Mouse (Mus musculus): Measurements from ENCODE around the gene Rnf224. TPM values are rescaled to one million over a fixed set of nuclear protein-coding genes. Genes with fewer than 3 reads are reported as not detected.

Rnf224 gene
- polyA plus RNA-seq, 1 experiment = not detected

- Histone ChIP-seq H3K36me3 (ENCODE audit: control insufficient read depth, insufficient read depth, low read length) (peaks cover 15% of the 10 kb centered on the region), H3K27ac (ENCODE audit: insufficient read depth, low read length) (peak within 1 kb of the TSS; percentile 82), H3K27me3 (ENCODE audit: control insufficient read depth, insufficient read depth, low read length) (no peaks in the 10 kb centered on the region), H3K4me1 (ENCODE audit: control insufficient read depth, insufficient read depth, insufficient read length) (peaks cover 3% of the 10 kb centered on the region; the same call in 1 of the 2 replicates), H3K4me3 (ENCODE audit: extremely low read depth, insufficient read depth, insufficient read length) (peak within 1 kb of the TSS; percentile 78)
- DNase-seq (ENCODE audit: low read depth in 1 of 2, low spot score in 2 of 2) = peak; percentile 89 to 94
- TF ChIP-seq POLR2A (IDR thresholded peaks at IDR 0.05; ENCODE audit: low read depth, low read length) (peak; percentile 65), CTCF (IDR thresholded peaks at IDR 0.05; ENCODE audit: extremely low read depth, insufficient read depth, insufficient read length, insufficient replicate concordance) (no peak)
- WGBS = under 1% methylated on average over 55 of the region's 55 CpGs
These were observed 35.4 kb upstream of the Rnf224 start, which contains the start of the genes Ssna1 and Anapc2 for GRCm38 (mm10) chr2:25271827-25272511. Gene Ssna1 (minus strand): TSS chr2:25272438. Gene Anapc2 (plus strand): TSS chr2:25272478.

DNA sequence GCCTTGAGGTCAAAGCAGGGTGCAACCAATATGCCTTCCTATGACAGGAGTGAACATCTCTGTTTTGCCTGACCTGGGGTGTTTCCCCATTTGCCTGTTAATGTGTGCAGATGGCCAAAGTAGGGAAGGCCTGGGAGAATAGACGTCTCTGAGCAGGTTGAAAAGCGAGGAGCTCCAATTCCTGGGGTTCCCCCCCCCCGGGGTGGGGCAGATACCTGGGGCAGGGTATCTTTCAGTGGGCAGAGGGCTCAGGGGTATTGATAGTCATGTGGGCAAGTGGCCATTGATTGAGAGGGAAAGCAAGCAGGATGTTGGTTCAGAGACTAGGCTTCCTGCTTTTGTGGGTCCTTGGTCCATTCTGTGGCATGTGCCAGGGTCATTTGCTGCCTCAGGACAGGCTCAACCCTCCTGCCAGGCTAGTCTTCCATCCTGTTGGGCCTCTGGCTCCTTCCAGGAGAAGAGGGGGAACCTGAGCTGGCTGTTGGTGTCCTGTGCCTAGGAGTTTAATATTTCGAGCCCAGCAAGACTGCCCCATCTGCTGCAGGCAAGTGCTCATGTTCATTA is 31.2 kb upstream of the Rnf224 start:
- no peak for DNase-seq (ENCODE audit: low read depth in 1 of 2, low spot score in 2 of 2)
- Histone ChIP-seq H3K27me3 (ENCODE audit: control insufficient read depth, insufficient read depth, low read length) (no peaks in the 10 kb centered on the region), H3K36me3 (ENCODE audit: control insufficient read depth, insufficient read depth, low read length) (peaks cover 5% of the 10 kb centered on the region), H3K4me1 (ENCODE audit: control insufficient read depth, insufficient read depth, insufficient read length) (peaks cover 21% of the 10 kb centered on the region), H3K4me3 (ENCODE audit: extremely low read depth, insufficient read depth, insufficient read length) (no peak overlapping the region), H3K27ac (ENCODE audit: insufficient read depth, low read length) (no peak overlapping the region)
- no peak for TF ChIP-seq CTCF (IDR thresholded peaks at IDR 0.05; ENCODE audit: extremely low read depth, insufficient read depth, insufficient read length, insufficient replicate concordance)
- TF ChIP-seq POLR2A (IDR thresholded peaks at IDR 0.05; ENCODE audit: low read depth, low read length) = no peak
- WGBS = 81% methylated on average over 4 of the region's 4 CpGs

- Histone ChIP-seq H3K27me3 (ENCODE audit: control insufficient read depth, insufficient read depth, low read length) (no peaks in the 10 kb centered on the region), H3K4me1 (ENCODE audit: control insufficient read depth, insufficient read depth, insufficient read length) (peaks cover 20% of the 10 kb centered on the region), H3K4me3 (ENCODE audit: extremely low read depth, insufficient read depth, insufficient read length) (no peak overlapping the region), H3K27ac (ENCODE audit: insufficient read depth, low read length) (no peak overlapping the region), H3K36me3 (ENCODE audit: control insufficient read depth, insufficient read depth, low read length) (peaks cover 5% of the 10 kb centered on the region)
- TF ChIP-seq CTCF (IDR thresholded peaks at IDR 0.05; ENCODE audit: extremely low read depth, insufficient read depth, insufficient read length, insufficient replicate concordance) (no peak), POLR2A (IDR thresholded peaks at IDR 0.05; ENCODE audit: low read depth, low read length) (no peak)
- DNase-seq (ENCODE audit: low read depth in 1 of 2, low spot score in 2 of 2) = no peak
These were observed 30.7 kb upstream of the Rnf224 start for GRCm38 (mm10) chr2:25267241-25267640.

DNA sequence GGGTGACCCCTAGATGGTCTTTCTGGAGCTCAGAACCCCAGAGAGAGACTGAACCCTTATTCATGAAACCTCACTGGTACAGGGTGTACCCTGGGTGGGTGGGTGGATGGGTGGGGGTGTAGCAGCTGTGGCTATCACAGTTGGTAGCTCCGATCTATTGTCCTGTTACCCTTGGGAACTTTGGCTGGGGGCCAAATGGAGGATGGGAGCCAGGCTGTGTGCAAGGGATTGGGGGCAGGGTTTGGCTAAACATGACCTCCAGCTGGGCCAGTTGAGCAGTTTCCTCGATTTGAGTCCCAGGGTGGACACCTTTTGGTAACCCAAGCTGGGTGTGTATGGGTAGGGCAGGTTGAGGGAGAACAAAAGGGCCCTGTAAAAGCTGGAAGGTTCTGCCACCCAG is 30.1 kb upstream of the Rnf224 start:
- TF ChIP-seq CTCF (IDR thresholded peaks at IDR 0.05; ENCODE audit: extremely low read depth, insufficient read depth, insufficient read length, insufficient replicate concordance) = no peak
- TF ChIP-seq POLR2A (IDR thresholded peaks at IDR 0.05; ENCODE audit: low read depth, low read length) = no peak
- no peak overlapping the region for H3K27ac ChIP-seq (ENCODE audit: insufficient read depth, low read length)
- peaks cover 5% of the 10 kb centered on the region for H3K36me3 ChIP-seq (ENCODE audit: control insufficient read depth, insufficient read depth, low read length)
- no peaks in the 10 kb centered on the region for H3K27me3 ChIP-seq (ENCODE audit: control insufficient read depth, insufficient read depth, low read length)
- 61% methylated on average over 2 of the region's 2 CpGs for WGBS
- no peak for DNase-seq (ENCODE audit: low read depth in 1 of 2, low spot score in 2 of 2)
- no peak overlapping the region for H3K4me3 ChIP-seq (ENCODE audit: extremely low read depth, insufficient read depth, insufficient read length)
- H3K4me1 ChIP-seq (ENCODE audit: control insufficient read depth, insufficient read depth, insufficient read length) = peaks cover 20% of the 10 kb centered on the region

DNA sequence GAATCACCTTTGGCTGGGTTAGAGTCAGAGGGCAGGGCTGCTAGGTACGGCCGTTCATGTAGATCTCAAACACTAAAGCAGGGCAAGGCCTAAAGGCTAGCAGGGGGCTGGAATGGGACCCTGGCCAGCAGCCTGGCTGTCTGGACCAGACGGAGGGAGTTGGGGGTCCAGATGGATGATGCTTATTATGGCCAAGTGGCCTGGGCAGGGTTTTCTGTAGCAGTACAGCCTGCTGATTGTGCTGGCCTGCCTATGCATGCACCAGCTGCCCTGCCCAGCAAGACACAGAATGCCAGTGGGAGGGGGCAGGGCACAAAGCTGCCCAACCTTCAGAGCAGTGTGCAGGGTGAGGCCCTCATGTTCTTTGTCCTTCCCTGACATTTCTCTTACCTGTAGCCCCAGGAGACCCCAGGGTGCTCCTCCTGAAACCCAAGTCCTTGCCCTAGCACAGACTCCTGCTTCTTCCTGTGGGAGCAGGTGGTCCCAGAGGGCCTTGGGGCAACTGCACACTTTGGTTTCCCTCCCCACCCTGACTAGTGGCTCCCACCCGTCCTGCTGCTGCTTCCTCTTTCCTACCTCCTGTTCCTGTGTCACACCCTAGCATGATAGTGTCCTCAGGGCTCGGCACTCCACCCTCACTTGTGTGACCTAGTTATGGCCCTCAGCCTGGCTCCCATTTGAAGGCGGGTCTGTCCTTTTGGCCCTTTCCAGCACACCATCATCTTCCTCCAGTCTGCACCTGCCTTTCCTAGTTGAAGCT is 29.5 kb upstream of the Rnf224 start:
- no peak for TF ChIP-seq CTCF (IDR thresholded peaks at IDR 0.05; ENCODE audit: extremely low read depth, insufficient read depth, insufficient read length, insufficient replicate concordance)
- no peak for TF ChIP-seq POLR2A (IDR thresholded peaks at IDR 0.05; ENCODE audit: low read depth, low read length)
- DNase-seq (ENCODE audit: low read depth in 1 of 2, low spot score in 2 of 2) = no peak
- H3K27ac ChIP-seq (ENCODE audit: insufficient read depth, low read length) = 0 out of 2 replicates have a peak overlapping the region, but pooled peaks have one; percentile 1
- H3K4me1 ChIP-seq (ENCODE audit: control insufficient read depth, insufficient read depth, insufficient read length) = peaks cover 20% of the 10 kb centered on the region
- H3K27me3 ChIP-seq (ENCODE audit: control insufficient read depth, insufficient read depth, low read length) = no peaks in the 10 kb centered on the region
- 47% methylated on average over 6 of the region's 6 CpGs for WGBS
- H3K36me3 ChIP-seq (ENCODE audit: control insufficient read depth, insufficient read depth, low read length) = peaks cover 5% of the 10 kb centered on the region
- no peak overlapping the region for H3K4me3 ChIP-seq (ENCODE audit: extremely low read depth, insufficient read depth, insufficient read length)

- peaks cover 20% of the 10 kb centered on the region for H3K4me1 ChIP-seq (ENCODE audit: control insufficient read depth, insufficient read depth, insufficient read length)
- H3K4me3 ChIP-seq (ENCODE audit: extremely low read depth, insufficient read depth, insufficient read length) = no peak overlapping the region
- H3K27ac ChIP-seq (ENCODE audit: insufficient read depth, low read length) = no peak overlapping the region
- WGBS = 75% methylated on average over 3 of the region's 3 CpGs
- TF ChIP-seq POLR2A (IDR thresholded peaks at IDR 0.05; ENCODE audit: low read depth, low read length) (no peak), CTCF (IDR thresholded peaks at IDR 0.05; ENCODE audit: extremely low read depth, insufficient read depth, insufficient read length, insufficient replicate concordance) (no peak)
- peaks cover 3% of the 10 kb centered on the region for H3K36me3 ChIP-seq (ENCODE audit: control insufficient read depth, insufficient read depth, low read length)
- no peak for DNase-seq (ENCODE audit: low read depth in 1 of 2, low spot score in 2 of 2)
- no peaks in the 10 kb centered on the region for H3K27me3 ChIP-seq (ENCODE audit: control insufficient read depth, insufficient read depth, low read length)
These were observed 28.3 kb upstream of the Rnf224 start for GRCm38 (mm10) chr2:25264851-25265250.

Measured in spleen, adult 2 months (tissue).